Mouse (Mus musculus): ENCODE results near the gene Rps21.

- TF ChIP-seq CTCF (IDR thresholded peaks at IDR 0.05; ENCODE audit: low read depth, low read length) (no peak), GATA1 (IDR thresholded peaks at IDR 0.05; ENCODE audit: borderline replicate concordance, low read length) (no peak), TAL1 (conservative IDR thresholded peaks at IDR 0.05; ENCODE audit: low read depth, low read length) (no peak), POLR2AphosphoS5 (IDR thresholded peaks at IDR 0.05; ENCODE audit: insufficient replicate concordance, low read depth, low read length) (no peak)
These were observed 28.6 kb upstream of the Rps21 start for GRCm38 (mm10) chr2:180228592-180228991.
